Mouse (Mus musculus) heart, embryonic 15.5 days (tissue): ENCODE results near the gene Txndc5. TPM values are rescaled to one million over a fixed set of nuclear protein-coding genes. Genes with fewer than 3 reads are reported as not detected.

ENCODE experiments used
- ATAC-seq: fragments of 200-750 bp; cut with Nextera tagmentation; replicated peaks from 2 replicates; pipeline ENCODE4 v1.8.0; 2017; ENCODE audit warnings: low read depth, moderate TSS enrichment; ENCODE audit not compliant: insufficient number of reproducible peaks, insufficient read depth, low FRiP score
- H3K27ac ChIP-seq: fragments of 300-500 bp; sonication (generic); 2 replicates; pipeline ENCODE4 v1.5.1; 2015; ENCODE audit warnings: mild to moderate bottlenecking, inconsistent platforms
- H3K27me3 ChIP-seq: fragments of 300-500 bp; sonication (generic); 2 replicates; pipeline ENCODE4 v1.6.1; 2015; ENCODE audit warnings: inconsistent platforms
- H3K36me3 ChIP-seq: fragments of 300-500 bp; sonication (generic); 2 replicates; pipeline ENCODE4 v1.6.1; 2015; ENCODE audit warnings: mild to moderate bottlenecking, inconsistent platforms
- H3K4me1 ChIP-seq: fragments of 300-500 bp; sonication (generic); replicated peaks from 2 replicates; pipeline ENCODE4 v1.6.1; 2015; ENCODE audit warnings: inconsistent platforms
- H3K4me2 ChIP-seq: fragments of 300-500 bp; sonication (generic); 2 replicates; pipeline ENCODE4 v1.6.1; 2015; ENCODE audit warnings: inconsistent platforms, mild to moderate bottlenecking, moderate library complexity
- H3K4me3 ChIP-seq: fragments of 300-500 bp; sonication (generic); 2 replicates; pipeline ENCODE4 v1.5.1; 2015; ENCODE audit warnings: mild to moderate bottlenecking, inconsistent platforms
- H3K9ac ChIP-seq: fragments of 300-500 bp; sonication (generic); 2 replicates; pipeline ENCODE4 v1.6.1; 2015; ENCODE audit warnings: mild to moderate bottlenecking, inconsistent platforms
- H3K9me3 ChIP-seq: fragments of 300-500 bp; sonication (generic); replicated peaks from 2 replicates; pipeline ENCODE4 v1.6.1; 2016; ENCODE audit warnings: inconsistent platforms
- WGBS: fragments of 180-500 bp; shearing (Covaris S2); methylation state at CpG from one replicate; pipeline ENCODE4 v1.1.7; 2015; ENCODE audit warnings: mixed read lengths; 5-methylcytosine and 5-hydroxymethylcytosine counted together
- polyA plus RNA-seq: library from polyadenylated mRNA; unstranded; fragments of >200 nt; fragmentation: Nextera tagmentation; extraction: Ambion mirVana; gene quantifications from 2 replicates; pipeline ENCODE4 v1.2.1, GENCODE M21; 2015

Gene Txndc5
- polyA plus RNA-seq, 1 experiment from 2014 or later = 160 TPM

DNA sequence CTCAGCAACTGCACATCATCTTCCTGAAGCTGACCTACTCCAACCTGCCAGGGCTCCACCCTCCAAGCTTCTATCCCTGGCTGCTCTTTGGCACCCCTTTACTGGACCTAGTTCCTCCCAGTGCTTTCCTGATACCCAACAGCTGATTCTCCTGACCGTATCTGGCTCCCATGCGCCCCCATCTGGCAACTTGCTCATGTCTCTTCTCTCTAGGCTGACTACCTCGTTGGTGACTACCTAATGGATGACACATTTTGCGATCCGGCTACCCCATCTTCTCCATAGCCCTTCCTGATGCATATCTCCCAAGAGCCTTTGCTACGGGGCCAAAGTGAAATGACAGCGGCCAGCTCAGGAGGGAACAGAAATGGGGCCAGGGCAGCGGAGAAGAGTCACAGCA lies 22.3 kb downstream of the Txndc5 start:
- Histone ChIP-seq H3K4me3 (no peak overlapping the region), H3K27me3 (no peaks in the 10 kb centered on the region), H3K27ac (no peak overlapping the region), H3K9me3 (no peaks in the 10 kb centered on the region), H3K4me2 (no peak overlapping the region), H3K9ac (no peak overlapping the region), H3K4me1 (peaks cover 4% of the 10 kb centered on the region; the same call in 1 of the 2 replicates), H3K36me3 (peaks cover 72% of the 10 kb centered on the region)
- no peak for ATAC-seq
- 82% methylated on average over 8 of the region's 8 CpGs for WGBS

DNA sequence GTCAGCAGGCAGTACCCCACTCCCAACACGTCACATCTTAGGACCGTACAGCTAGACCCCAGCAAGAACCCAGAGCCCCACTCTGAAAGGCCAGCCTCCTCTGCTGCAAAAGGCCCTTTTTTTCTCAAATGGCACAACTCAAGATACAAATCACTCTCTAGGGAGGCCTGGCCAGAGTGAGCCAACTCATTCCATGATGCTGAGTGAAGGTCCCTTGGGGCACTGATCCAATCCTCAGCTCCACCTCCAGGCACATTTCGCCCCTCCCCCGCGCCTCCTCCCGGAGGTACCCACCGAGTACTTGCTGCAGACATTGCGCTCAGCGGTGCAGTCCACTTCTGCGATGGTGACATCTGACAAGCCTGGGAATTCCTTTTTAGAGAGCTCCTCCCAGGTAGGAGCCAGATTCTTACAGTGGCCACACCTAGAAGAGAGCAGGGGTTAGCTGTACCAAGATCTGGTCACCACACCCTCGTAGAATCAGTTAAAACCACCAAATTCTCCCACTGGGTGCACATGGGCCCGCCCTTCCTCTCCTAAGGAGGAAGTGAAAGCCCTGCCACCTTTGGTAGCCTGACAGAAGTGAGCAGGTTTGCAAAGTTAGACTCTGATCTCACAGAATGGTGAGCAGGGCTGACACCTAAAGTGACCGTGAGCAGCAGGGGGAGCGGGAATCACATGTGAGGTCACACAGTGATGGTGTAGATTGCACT lies 25.3 kb downstream of the Txndc5 start:
- no peaks in the 10 kb centered on the region for H3K9me3 ChIP-seq
- H3K36me3 ChIP-seq = peaks cover 81% of the 10 kb centered on the region
- H3K27ac ChIP-seq = no peak overlapping the region
- no peaks in the 10 kb centered on the region for H3K27me3 ChIP-seq
- H3K9ac ChIP-seq = no peak overlapping the region
- 62% methylated on average over 14 of the region's 14 CpGs for WGBS
- no peak for ATAC-seq
- H3K4me3 ChIP-seq = no peak overlapping the region
- no peak overlapping the region for H3K4me2 ChIP-seq
- peaks cover 4% of the 10 kb centered on the region; the same call in 1 of the 2 replicates for H3K4me1 ChIP-seq

DNA sequence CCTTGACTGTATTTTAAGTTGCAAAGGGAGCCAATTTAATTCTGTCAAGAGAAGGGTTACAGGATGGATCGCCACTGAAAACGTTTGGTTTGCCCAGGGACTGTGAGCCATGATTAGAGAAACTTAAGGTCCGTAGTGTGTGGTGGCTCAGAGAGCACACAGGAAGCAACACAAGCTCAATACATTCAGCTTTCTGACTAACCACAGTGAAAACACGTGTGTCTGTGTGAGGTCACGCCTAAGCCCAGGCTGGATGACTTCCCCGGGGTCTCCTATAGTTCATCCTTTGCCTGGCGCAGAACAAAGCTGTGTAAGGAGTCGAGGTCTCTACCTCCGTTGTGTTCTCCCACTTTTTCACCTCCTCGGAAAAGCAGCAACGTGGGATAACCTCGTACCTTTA lies 27.3 kb downstream of the Txndc5 start:
- Histone ChIP-seq H3K9me3 (no peaks in the 10 kb centered on the region), H3K27me3 (no peaks in the 10 kb centered on the region), H3K4me2 (no peak overlapping the region), H3K9ac (no peak overlapping the region), H3K27ac (no peak overlapping the region), H3K4me1 (peaks cover 4% of the 10 kb centered on the region; the same call in 1 of the 2 replicates), H3K4me3 (no peak overlapping the region), H3K36me3 (peaks cover 70% of the 10 kb centered on the region)
- ATAC-seq = no peak
- 87% methylated on average over 12 of the region's 12 CpGs for WGBS

- Histone ChIP-seq H3K9ac (no peak overlapping the region), H3K4me2 (no peak overlapping the region), H3K36me3 (peaks cover 29% of the 10 kb centered on the region), H3K27ac (no peak overlapping the region), H3K4me1 (no peaks in the 10 kb centered on the region), H3K9me3 (no peaks in the 10 kb centered on the region), H3K4me3 (no peak overlapping the region), H3K27me3 (no peaks in the 10 kb centered on the region)
- WGBS = 46% methylated on average over 3 of the region's 3 CpGs
- ATAC-seq = no peak
Observed at GRCm38 (mm10) chr13:38496715-38497114, 31.9 kb downstream of the Txndc5 start.

DNA sequence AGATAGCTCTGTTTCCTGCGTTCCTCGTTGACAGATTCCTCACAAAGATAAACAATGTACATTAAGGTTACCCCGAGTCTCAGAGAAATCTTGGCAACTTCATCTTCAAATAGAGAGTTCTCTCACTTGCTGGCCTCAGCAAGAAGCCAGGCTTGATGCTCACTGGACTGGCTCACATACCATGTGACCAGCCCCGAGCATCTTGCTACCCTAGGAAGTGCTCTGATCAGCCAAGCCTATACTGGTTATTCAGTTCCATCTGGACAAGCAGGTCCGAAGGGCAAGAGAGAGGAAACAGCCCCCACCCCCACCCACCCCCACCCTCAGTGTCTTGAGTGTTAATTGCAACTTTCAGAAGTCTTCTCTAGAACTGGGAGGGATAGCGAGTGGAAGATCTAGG lies 41.9 kb downstream of the Txndc5 start:
- no peak overlapping the region for H3K27ac ChIP-seq
- 77% methylated on average over 6 of the region's 6 CpGs for WGBS
- no peaks in the 10 kb centered on the region; the same call in 1 of the 2 replicates for H3K4me1 ChIP-seq
- H3K4me3 ChIP-seq = no peak overlapping the region
- H3K9me3 ChIP-seq = no peaks in the 10 kb centered on the region
- ATAC-seq = no peak
- no peak overlapping the region for H3K4me2 ChIP-seq
- no peaks in the 10 kb centered on the region for H3K36me3 ChIP-seq
- H3K9ac ChIP-seq = no peak overlapping the region
- H3K27me3 ChIP-seq = no peaks in the 10 kb centered on the region

DNA sequence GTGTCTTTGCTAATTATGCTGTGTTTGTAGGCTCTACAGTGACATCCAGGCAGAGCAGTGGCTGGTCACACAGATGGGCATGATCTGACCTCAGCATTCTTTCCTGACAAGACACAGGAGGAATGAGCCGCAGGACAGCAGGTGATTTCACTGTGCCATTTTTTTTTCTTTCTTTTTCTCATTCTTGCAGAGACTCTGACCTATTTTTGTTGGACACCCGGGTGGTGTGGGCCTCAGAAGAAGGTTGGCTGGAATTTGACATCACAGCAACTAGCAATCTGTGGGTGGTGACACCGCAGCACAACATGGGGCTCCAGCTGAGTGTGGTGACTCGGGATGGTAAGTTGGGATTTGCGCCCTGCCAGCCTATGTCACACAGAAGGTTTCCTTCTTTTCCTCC lies 43.9 kb downstream of the Txndc5 start:
- Histone ChIP-seq H3K27ac (no peak overlapping the region), H3K9ac (no peak overlapping the region), H3K4me2 (no peak overlapping the region), H3K4me3 (no peak overlapping the region), H3K27me3 (no peaks in the 10 kb centered on the region), H3K36me3 (no peaks in the 10 kb centered on the region), H3K4me1 (peaks cover 6% of the 10 kb centered on the region), H3K9me3 (no peaks in the 10 kb centered on the region)
- 74% methylated on average over 5 of the region's 5 CpGs for WGBS
- ATAC-seq = no peak

DNA sequence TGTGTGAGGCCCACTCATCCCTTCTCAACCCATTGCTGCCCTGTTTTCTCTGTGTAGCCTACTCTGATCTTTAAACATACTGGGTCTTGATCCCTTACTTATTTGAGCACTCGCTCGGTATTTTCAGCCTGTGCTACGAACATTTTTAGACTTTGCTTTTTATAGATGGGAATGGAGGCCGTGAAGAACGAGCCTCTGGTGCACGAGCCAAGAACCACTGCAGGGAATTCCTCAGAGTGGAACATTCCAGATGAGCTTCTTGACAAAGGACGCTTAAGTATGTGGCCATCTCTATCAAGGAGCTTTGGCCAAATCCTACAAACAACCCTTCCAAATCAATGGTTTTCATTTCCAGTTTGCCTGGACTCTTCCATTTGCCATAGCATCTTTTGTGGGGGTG lies 47.6 kb downstream of the Txndc5 start:
- H3K4me1 ChIP-seq = peaks cover 6% of the 10 kb centered on the region
- H3K4me3 ChIP-seq = no peak overlapping the region
- H3K9ac ChIP-seq = no peak overlapping the region
- H3K36me3 ChIP-seq = no peaks in the 10 kb centered on the region
- no peaks in the 10 kb centered on the region for H3K9me3 ChIP-seq
- 45% methylated on average over 7 of the region's 7 CpGs for WGBS
- ATAC-seq = no peak
- H3K4me2 ChIP-seq = no peak overlapping the region
- no peaks in the 10 kb centered on the region for H3K27me3 ChIP-seq
- no peak overlapping the region for H3K27ac ChIP-seq

DNA sequence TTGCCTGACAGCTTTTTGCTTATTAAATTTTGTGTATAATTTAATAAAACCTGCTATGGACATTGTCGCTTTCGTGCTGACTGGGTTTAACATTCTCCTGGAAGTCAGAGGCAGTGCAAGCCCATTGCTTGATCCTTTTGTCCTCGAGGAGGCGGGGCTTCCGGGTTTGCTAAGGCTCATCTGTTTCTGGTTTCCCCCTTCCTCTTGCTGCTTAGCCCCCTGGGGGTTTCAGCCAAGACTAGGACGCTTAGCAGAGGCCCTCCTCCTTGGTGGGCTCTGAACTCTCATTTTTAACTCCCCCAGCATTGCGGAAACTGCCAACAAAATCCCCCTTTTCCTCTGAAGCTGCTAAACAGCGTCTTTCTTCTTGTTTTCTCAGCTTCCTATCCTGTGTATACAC lies 51.7 kb downstream of the Txndc5 start:
- 44% methylated on average over 8 of the region's 8 CpGs for WGBS
- Histone ChIP-seq H3K4me2 (no peak overlapping the region), H3K36me3 (no peaks in the 10 kb centered on the region), H3K27me3 (no peaks in the 10 kb centered on the region), H3K9me3 (no peaks in the 10 kb centered on the region), H3K9ac (no peak overlapping the region), H3K27ac (no peak overlapping the region), H3K4me3 (no peak overlapping the region), H3K4me1 (peaks cover 6% of the 10 kb centered on the region)
- no peak for ATAC-seq

- no peaks in the 10 kb centered on the region for H3K4me1 ChIP-seq
- H3K9ac ChIP-seq = no peak overlapping the region
- no peaks in the 10 kb centered on the region for H3K9me3 ChIP-seq
- no peaks in the 10 kb centered on the region for H3K27me3 ChIP-seq
- WGBS = 87% methylated on average over 6 of the region's 6 CpGs
- no peak overlapping the region for H3K4me2 ChIP-seq
- no peak overlapping the region for H3K4me3 ChIP-seq
- no peak overlapping the region for H3K27ac ChIP-seq
- H3K36me3 ChIP-seq = no peaks in the 10 kb centered on the region
- ATAC-seq = no peak
Observed at GRCm38 (mm10) chr13:38473497-38473896, 55.1 kb downstream of the Txndc5 start.

DNA sequence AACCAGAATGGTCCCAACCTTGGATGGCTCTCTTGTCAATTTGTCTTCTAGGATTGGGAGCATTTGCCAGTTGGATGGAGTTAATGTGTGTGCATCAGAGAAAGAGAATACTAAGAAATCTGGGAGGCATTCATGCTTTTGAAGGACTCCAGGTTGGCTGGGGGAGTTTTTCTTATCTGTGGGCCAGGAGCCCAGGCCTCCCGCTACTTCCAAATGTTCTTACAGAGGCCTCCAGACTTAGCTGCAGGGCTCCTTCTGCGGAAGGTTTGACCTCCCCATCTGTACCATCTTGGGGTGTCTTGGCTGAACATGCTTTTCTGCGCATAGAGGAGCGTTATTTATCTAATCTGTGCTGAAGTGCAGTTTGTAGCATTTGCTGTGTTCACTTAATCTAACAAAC lies 56.0 kb downstream of the Txndc5 start:
- no peak overlapping the region for H3K27ac ChIP-seq
- H3K27me3 ChIP-seq = no peaks in the 10 kb centered on the region
- WGBS = 67% methylated on average over 4 of the region's 4 CpGs
- no peak for ATAC-seq
- no peak overlapping the region for H3K9ac ChIP-seq
- H3K36me3 ChIP-seq = no peaks in the 10 kb centered on the region
- H3K4me3 ChIP-seq = no peak overlapping the region
- H3K9me3 ChIP-seq = no peaks in the 10 kb centered on the region
- H3K4me1 ChIP-seq = no peaks in the 10 kb centered on the region
- no peak overlapping the region for H3K4me2 ChIP-seq

DNA sequence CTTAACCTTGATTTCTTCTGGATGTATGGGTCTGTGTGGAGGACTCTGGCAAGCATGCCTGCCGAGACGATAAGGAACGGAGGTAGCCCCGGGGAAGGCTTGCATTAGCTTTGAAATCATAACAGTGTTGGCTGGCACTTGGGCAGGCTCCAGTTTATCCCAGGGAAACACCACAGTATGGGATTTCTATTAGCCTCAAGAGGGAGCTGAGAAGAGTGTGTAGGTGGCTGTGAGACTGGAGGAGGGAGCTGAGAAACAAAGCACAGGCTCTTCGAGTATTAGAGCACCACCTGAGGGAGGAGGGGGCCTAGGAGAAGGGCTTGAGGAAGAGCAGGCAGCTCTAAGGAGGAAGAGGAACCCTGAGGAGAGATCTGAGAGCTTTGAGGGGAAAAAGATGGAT lies 57.7 kb downstream of the Txndc5 start:
- Histone ChIP-seq H3K4me3 (no peak overlapping the region), H3K9me3 (no peaks in the 10 kb centered on the region), H3K4me1 (no peaks in the 10 kb centered on the region), H3K27me3 (no peaks in the 10 kb centered on the region), H3K36me3 (no peaks in the 10 kb centered on the region), H3K4me2 (no peak overlapping the region), H3K9ac (no peak overlapping the region), H3K27ac (no peak overlapping the region)
- 63% methylated on average over 5 of the region's 5 CpGs for WGBS
- ATAC-seq = no peak

DNA sequence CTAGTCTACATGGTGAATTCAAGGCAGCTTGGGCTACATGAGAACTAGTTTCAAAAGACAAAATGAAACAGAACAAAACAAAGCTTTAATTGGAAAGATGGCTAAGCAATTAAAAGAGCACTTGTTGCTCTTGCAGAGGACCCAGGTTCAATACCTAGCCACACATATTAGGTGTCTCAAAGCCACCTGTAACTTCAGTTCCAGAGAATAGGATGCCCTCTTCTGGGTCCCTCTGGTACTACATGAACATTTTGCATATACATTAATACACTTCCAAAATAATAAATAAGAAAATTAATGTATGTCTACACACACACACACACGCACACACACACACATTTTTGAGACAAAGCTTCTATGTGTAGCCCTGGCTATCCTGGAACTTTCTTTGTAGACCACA lies 65.2 kb downstream of the Txndc5 start:
- H3K27ac ChIP-seq = no peak overlapping the region
- no peaks in the 10 kb centered on the region for H3K36me3 ChIP-seq
- 83% methylated on average over 1 of the region's 1 CpGs for WGBS
- H3K9ac ChIP-seq = no peak overlapping the region
- H3K27me3 ChIP-seq = no peaks in the 10 kb centered on the region
- no peaks in the 10 kb centered on the region for H3K9me3 ChIP-seq
- no peak for ATAC-seq
- H3K4me1 ChIP-seq = no peaks in the 10 kb centered on the region
- no peak overlapping the region for H3K4me3 ChIP-seq
- no peak overlapping the region for H3K4me2 ChIP-seq
